Mouse (Mus musculus): ENCODE measurements around the gene Gm49342. TPM values are rescaled to one million over a fixed set of nuclear protein-coding genes. Genes with fewer than 3 reads are reported as not detected.
A peak's percentile ranks its signal among the peaks of the same experiment; 100 is the strongest.
"Not testable (repeated sequence)": the region's sequence is repeated elsewhere in the genome, so short reads cannot be mapped to it uniquely, and the experiment has no call there.

Gm49342 gene
- polyA plus RNA-seq, 1 experiment from 2014 or later: not detected

GRCm38 (mm10) chr14:50955942-50956508 lies 11.7 kb downstream of the Gm49342 start, which contains the start of gene Pnp2:
Gene Pnp2 (plus strand): TSS chr14:50955992.
- peak; percentile 82 for ATAC-seq
- H3K27me3 ChIP-seq (replicated peaks; ENCODE audit: control insufficient read depth, insufficient read depth, low read length); H3K36me3 ChIP-seq (ENCODE audit: control insufficient read depth, insufficient read depth, low read length); H3K9me3 ChIP-seq (ENCODE audit: control insufficient read depth, low read length); H3K4me1 ChIP-seq (ENCODE audit: control insufficient read depth, insufficient read depth, low read length); H3K27ac ChIP-seq (ENCODE audit: low read length): not testable (repeated sequence)
- WGBS: 9% methylated on average over 19 of the region's 19 CpGs
- Histone ChIP-seq H3K4me2 (ENCODE audit: low read depth, low read length) (peak within 1 kb of the TSS; percentile 38; the same call in 1 of the 2 replicates), H3K9ac (ENCODE audit: low read depth, low read length) (0 out of 2 replicates have a peak within 1 kb of the TSS, but pooled peaks have one; percentile 14), H3K4me3 (ENCODE audit: low read length) (peak within 1 kb of the TSS; percentile 14)

GRCm38 (mm10) chr14:50956724-50957123 lies 12.4 kb downstream of the Gm49342 start:
- H3K9ac ChIP-seq (ENCODE audit: low read depth, low read length); H3K4me3 ChIP-seq (ENCODE audit: low read length); H3K9me3 ChIP-seq (ENCODE audit: control insufficient read depth, low read length); H3K4me1 ChIP-seq (ENCODE audit: control insufficient read depth, insufficient read depth, low read length); H3K36me3 ChIP-seq (ENCODE audit: control insufficient read depth, insufficient read depth, low read length); H3K27me3 ChIP-seq (replicated peaks; ENCODE audit: control insufficient read depth, insufficient read depth, low read length); H3K27ac ChIP-seq (ENCODE audit: low read length): not testable (repeated sequence)
- 76% methylated on average over 6 of the region's 6 CpGs for WGBS
- ATAC-seq: peak; percentile 22; the same call in 1 of the 2 replicates
- H3K4me2 ChIP-seq (ENCODE audit: low read depth, low read length): 0 out of 2 replicates have a peak overlapping the region, but pooled peaks have one; percentile 38

DNA sequence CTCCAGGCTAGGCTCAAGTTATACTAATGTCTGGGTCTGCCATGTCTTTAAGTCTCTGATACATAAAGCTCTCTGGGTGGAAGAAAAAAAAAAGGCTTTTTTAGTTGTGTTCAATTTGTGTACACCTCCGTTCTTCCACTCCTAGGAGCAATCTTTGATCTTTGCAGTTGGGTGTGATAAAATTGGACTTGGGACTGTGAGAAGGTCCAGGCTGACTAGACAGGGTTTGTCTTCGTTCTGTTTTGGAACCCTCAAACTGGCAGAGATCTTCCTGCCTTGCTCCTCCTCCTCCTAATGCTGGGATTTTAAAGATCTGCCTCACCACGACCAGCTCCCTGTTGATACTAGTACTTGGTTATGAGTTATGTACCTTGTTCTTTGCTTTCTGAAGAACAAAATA lies 12.8 kb downstream of the Gm49342 start:
- not testable (repeated sequence) for H3K9me3 ChIP-seq (ENCODE audit: control insufficient read depth, low read length); H3K4me2 ChIP-seq (ENCODE audit: low read depth, low read length); H3K27me3 ChIP-seq (replicated peaks; ENCODE audit: control insufficient read depth, insufficient read depth, low read length); H3K4me3 ChIP-seq (ENCODE audit: low read length); H3K9ac ChIP-seq (ENCODE audit: low read depth, low read length); H3K36me3 ChIP-seq (ENCODE audit: control insufficient read depth, insufficient read depth, low read length); H3K27ac ChIP-seq (ENCODE audit: low read length); H3K4me1 ChIP-seq (ENCODE audit: control insufficient read depth, insufficient read depth, low read length)
- ATAC-seq: peak; percentile 59
- 53% methylated on average over 3 of the region's 3 CpGs for WGBS

GRCm38 (mm10) chr14:50958289-50958995 lies 14.1 kb downstream of the Gm49342 start:
- not testable (repeated sequence) for H3K4me1 ChIP-seq (ENCODE audit: control insufficient read depth, insufficient read depth, low read length); H3K27ac ChIP-seq (ENCODE audit: low read length); H3K4me3 ChIP-seq (ENCODE audit: low read length); H3K4me2 ChIP-seq (ENCODE audit: low read depth, low read length); H3K9ac ChIP-seq (ENCODE audit: low read depth, low read length); H3K9me3 ChIP-seq (ENCODE audit: control insufficient read depth, low read length); H3K27me3 ChIP-seq (replicated peaks; ENCODE audit: control insufficient read depth, insufficient read depth, low read length); ATAC-seq; H3K36me3 ChIP-seq (ENCODE audit: control insufficient read depth, insufficient read depth, low read length)
- WGBS: 90% methylated on average over 5 of the region's 5 CpGs

DNA sequence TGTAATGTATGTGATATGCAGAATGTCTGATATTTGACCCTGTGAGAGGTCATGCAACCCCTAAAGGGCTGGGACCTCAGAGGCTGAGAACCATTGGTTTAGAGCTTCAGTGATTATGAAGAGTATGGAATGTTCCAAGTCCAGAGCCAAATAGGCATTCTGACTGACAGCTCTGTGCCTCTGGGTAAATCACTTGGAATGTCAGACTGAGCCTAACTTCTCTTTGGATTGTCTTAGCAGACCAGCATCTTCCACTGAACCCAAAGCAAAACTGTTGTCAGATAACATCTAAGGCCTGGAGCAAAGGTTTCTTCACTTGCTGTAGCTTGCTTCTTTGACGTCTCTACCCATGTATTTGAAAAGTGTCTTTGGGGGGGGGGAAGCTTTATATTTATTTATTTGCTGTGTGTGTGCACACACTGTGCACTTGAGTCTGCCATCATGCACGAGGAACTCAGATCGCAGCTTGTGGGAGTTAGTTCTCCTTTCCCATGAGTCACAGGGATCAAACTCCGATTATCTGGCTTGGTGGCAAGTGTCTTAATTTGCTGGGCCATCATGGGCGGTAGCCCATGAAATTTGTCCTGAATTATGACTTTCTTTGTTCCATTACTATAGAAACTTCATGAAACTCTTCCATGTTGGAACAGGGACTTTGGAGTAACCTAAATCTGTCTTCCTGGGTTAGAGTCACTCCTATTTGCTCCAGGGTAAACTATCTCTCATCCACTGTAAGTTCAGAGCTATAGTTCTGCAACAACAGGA lies 24.1 kb downstream of the Gm49342 start:
- no peak overlapping the region for H3K27ac ChIP-seq (ENCODE audit: low read length)
- no peaks in the 10 kb centered on the region for H3K36me3 ChIP-seq (ENCODE audit: control insufficient read depth, insufficient read depth, low read length)
- WGBS: 88% methylated on average over 5 of the region's 5 CpGs
- H3K4me2 ChIP-seq (ENCODE audit: low read depth, low read length): no peak overlapping the region
- H3K9ac ChIP-seq (ENCODE audit: low read depth, low read length): no peak overlapping the region
- no peak for ATAC-seq
- no peaks in the 10 kb centered on the region for H3K27me3 ChIP-seq (replicated peaks; ENCODE audit: control insufficient read depth, insufficient read depth, low read length)
- no peak overlapping the region for H3K4me3 ChIP-seq (ENCODE audit: low read length)
- no peaks in the 10 kb centered on the region for H3K4me1 ChIP-seq (ENCODE audit: control insufficient read depth, insufficient read depth, low read length)
- H3K9me3 ChIP-seq (ENCODE audit: control insufficient read depth, low read length): no peaks in the 10 kb centered on the region

DNA sequence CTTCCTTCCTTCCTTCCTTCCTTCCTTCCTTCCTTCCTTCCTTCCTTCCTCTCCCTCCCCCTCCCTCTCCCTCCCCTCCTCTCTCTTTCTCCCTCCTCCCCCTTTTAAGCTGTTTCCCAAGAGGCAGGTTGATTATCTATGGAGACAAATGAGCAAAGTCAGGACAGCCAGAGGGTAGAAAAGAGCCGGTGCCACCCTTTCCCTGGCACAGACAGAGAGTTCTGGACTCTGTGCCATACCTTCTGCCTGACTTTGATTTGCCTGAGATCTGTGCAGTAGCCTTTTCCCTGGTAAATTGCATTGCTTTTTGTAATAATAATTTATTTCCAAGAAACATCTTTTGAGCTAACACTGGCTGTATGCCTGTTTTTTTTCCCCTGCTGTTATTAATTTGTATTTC lies 24.7 kb downstream of the Gm49342 start:
- Histone ChIP-seq H3K4me2 (ENCODE audit: low read depth, low read length) (no peak overlapping the region), H3K9ac (ENCODE audit: low read depth, low read length) (no peak overlapping the region), H3K27ac (ENCODE audit: low read length) (no peak overlapping the region), H3K36me3 (ENCODE audit: control insufficient read depth, insufficient read depth, low read length) (no peaks in the 10 kb centered on the region), H3K4me1 (ENCODE audit: control insufficient read depth, insufficient read depth, low read length) (no peaks in the 10 kb centered on the region), H3K9me3 (ENCODE audit: control insufficient read depth, low read length) (no peaks in the 10 kb centered on the region), H3K4me3 (ENCODE audit: low read length) (no peak overlapping the region), H3K27me3 (replicated peaks; ENCODE audit: control insufficient read depth, insufficient read depth, low read length) (no peaks in the 10 kb centered on the region)
- no peak for ATAC-seq
- 20% methylated on average over 1 of the region's 1 CpGs for WGBS

GRCm38 (mm10) chr14:50969558-50970544 lies 25.5 kb downstream of the Gm49342 start:
- H3K27me3 ChIP-seq (replicated peaks; ENCODE audit: control insufficient read depth, insufficient read depth, low read length): no peaks in the 10 kb centered on the region
- no peak for ATAC-seq
- no peak overlapping the region for H3K27ac ChIP-seq (ENCODE audit: low read length)
- no peak overlapping the region for H3K4me3 ChIP-seq (ENCODE audit: low read length)
- no peaks in the 10 kb centered on the region for H3K4me1 ChIP-seq (ENCODE audit: control insufficient read depth, insufficient read depth, low read length)
- 45% methylated on average over 12 of the region's 12 CpGs for WGBS
- no peaks in the 10 kb centered on the region for H3K9me3 ChIP-seq (ENCODE audit: control insufficient read depth, low read length)
- H3K36me3 ChIP-seq (ENCODE audit: control insufficient read depth, insufficient read depth, low read length): no peaks in the 10 kb centered on the region
- H3K9ac ChIP-seq (ENCODE audit: low read depth, low read length): no peak overlapping the region
- H3K4me2 ChIP-seq (ENCODE audit: low read depth, low read length): no peak overlapping the region

DNA sequence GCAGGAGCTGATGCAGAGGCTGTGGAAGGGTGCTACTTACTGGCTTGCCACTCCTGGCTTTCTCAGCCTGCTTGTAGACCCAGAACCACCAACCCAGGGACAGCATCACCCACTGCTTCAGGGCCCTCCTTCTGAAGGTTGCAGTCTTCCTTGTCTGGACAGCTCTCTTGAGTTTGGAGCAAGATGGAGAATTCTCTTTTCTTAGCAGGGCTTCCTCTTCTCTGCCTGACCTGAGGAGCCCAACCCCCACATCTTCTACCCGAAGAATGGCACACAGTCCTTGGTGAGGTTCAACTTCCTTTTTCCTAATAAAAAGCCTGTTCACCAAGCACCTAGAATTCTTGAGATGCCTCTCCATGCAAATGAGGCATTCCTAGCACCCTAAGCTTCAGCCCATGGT lies 26.5 kb downstream of the Gm49342 start:
- H3K4me2 ChIP-seq (ENCODE audit: low read depth, low read length): no peak overlapping the region
- H3K9ac ChIP-seq (ENCODE audit: low read depth, low read length): no peak overlapping the region
- H3K4me1 ChIP-seq (ENCODE audit: control insufficient read depth, insufficient read depth, low read length): no peaks in the 10 kb centered on the region
- H3K36me3 ChIP-seq (ENCODE audit: control insufficient read depth, insufficient read depth, low read length): no peaks in the 10 kb centered on the region
- WGBS: 81% methylated on average over 1 of the region's 1 CpGs
- no peak overlapping the region for H3K27ac ChIP-seq (ENCODE audit: low read length)
- no peaks in the 10 kb centered on the region for H3K27me3 ChIP-seq (replicated peaks; ENCODE audit: control insufficient read depth, insufficient read depth, low read length)
- H3K9me3 ChIP-seq (ENCODE audit: control insufficient read depth, low read length): no peaks in the 10 kb centered on the region
- H3K4me3 ChIP-seq (ENCODE audit: low read length): no peak overlapping the region
- ATAC-seq: no peak

DNA sequence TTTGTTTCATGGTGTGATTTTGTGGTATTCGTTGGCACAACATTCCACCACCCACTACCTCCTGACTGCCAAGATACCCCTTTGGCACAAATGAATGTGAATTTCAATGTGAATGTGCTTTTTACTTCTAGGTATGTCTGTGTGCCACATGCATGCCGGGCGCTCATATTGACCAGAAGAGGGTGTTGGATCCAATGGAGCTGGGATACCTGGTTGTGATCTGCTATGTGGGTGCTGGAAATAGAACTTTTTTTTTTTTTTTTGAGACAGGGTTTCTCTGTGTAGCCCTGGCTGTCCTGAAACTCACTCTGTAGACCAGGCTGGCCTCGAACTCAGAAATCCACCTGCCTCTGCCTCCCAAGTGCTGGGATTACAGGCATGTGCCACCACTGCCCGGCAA lies 28.7 kb downstream of the Gm49342 start:
- 93% methylated on average over 5 of the region's 5 CpGs for WGBS
- ATAC-seq; H3K9ac ChIP-seq (ENCODE audit: low read depth, low read length); H3K27ac ChIP-seq (ENCODE audit: low read length); H3K27me3 ChIP-seq (replicated peaks; ENCODE audit: control insufficient read depth, insufficient read depth, low read length); H3K4me2 ChIP-seq (ENCODE audit: low read depth, low read length); H3K36me3 ChIP-seq (ENCODE audit: control insufficient read depth, insufficient read depth, low read length); H3K4me3 ChIP-seq (ENCODE audit: low read length); H3K4me1 ChIP-seq (ENCODE audit: control insufficient read depth, insufficient read depth, low read length); H3K9me3 ChIP-seq (ENCODE audit: control insufficient read depth, low read length): not testable (repeated sequence)
